Mouse (Mus musculus): ENCODE measurements around the gene Stx3.
A peak's percentile ranks its signal among the peaks of the same experiment; 100 is the strongest.

GRCm38 (mm10) chr19:11768163-11768562 is 51.0 kb downstream of the Stx3 start:
- TF ChIP-seq CTCF (IDR thresholded peaks at IDR 0.05; ENCODE audit: low read depth, low read length) (peak; percentile 87), POLR2A (IDR thresholded peaks at IDR 0.05; ENCODE audit: insufficient read depth, low read length) (no peak), EP300 (IDR thresholded peaks at IDR 0.05; ENCODE audit: insufficient read depth, low read depth, low read length) (no peak)

Data from ES-Bruce4 (cell line).